In the genomic region with DNA sequence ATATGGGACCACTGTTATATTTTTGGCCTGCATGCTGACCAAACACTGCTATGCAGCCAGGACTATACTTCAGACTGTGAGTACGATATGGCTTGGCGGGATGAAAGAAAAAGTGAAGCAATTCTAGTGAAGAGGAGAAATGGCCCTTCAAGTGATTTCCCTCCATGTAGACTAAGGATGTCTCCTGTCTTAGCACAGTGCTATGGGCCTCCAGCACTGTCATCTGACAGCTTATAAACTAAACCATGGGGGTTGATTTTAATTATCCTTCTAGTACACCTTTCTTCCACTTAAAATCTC, we compare ENCODE assay signal across 8 mouse cellular contexts. TPM values are rescaled to one million over a fixed set of nuclear protein-coding genes. Genes with fewer than 3 reads are reported as not detected.
DNase-seq lines count a peak whose midpoint lies in the region; ATAC-seq and TF ChIP-seq lines count a peak whose summit lies in the region.

No protein-coding gene starts in this region.

- H3K4me2 ChIP-seq in kidney, embryonic 14.5 days (replicated peaks; ENCODE audit: low read depth, low read length) = peak overlapping the region; percentile 68
- peak overlapping the region; percentile 90; the same call in 1 of the 2 replicates for H3K4me2 ChIP-seq in forebrain, embryonic 14.5 days (ENCODE audit: low read length)
- H3K4me2 ChIP-seq in liver, embryonic 15.5 days = peak overlapping the region; percentile 73

- H3K36me3 ChIP-seq in kidney, embryonic 14.5 days (ENCODE audit: control insufficient read depth, insufficient read depth, low read length) = peaks cover 19% of the 10 kb centered on the region
- no peaks in the 10 kb centered on the region; the same call in 1 of the 2 replicates for H3K36me3 ChIP-seq in kidney, adult 2 months (ENCODE audit: control insufficient read depth, insufficient read depth, low read length)
- peaks cover 11% of the 10 kb centered on the region; the same call in 1 of the 2 replicates for H3K36me3 ChIP-seq in ES-E14 (ENCODE audit: control insufficient read depth, insufficient read depth, low read length, poor library complexity, severe bottlenecking)
- H3K36me3 ChIP-seq in forebrain, embryonic 14.5 days (ENCODE audit: control insufficient read depth, insufficient read depth, low read length) = peaks cover 19% of the 10 kb centered on the region
- peaks cover 29% of the 10 kb centered on the region for H3K36me3 ChIP-seq in liver, embryonic 15.5 days (replicated peaks)

- H3K4me3 ChIP-seq in kidney, embryonic 14.5 days (ENCODE audit: low read length) = peak overlapping the region; percentile 93; the same call in 1 of the 2 replicates
- H3K4me3 ChIP-seq in kidney, adult 2 months (ENCODE audit: insufficient read depth, low read depth, low read length) = no peak overlapping the region
- H3K4me3 ChIP-seq in ES-E14 (ENCODE audit: insufficient read depth in 1 of 2, low read depth in 1 of 2, low read length in 2 of 2, poor library complexity in 1 of 2, severe bottlenecking in 1 of 2) = no peak overlapping the region
- H3K4me3 ChIP-seq in forebrain, embryonic 14.5 days (ENCODE audit: low read depth, low read length) = no peak overlapping the region
- H3K4me3 ChIP-seq in liver, embryonic 15.5 days (replicated peaks) = peak overlapping the region; percentile 84

- no peaks in the 10 kb centered on the region for H3K27me3 ChIP-seq in kidney, embryonic 14.5 days (ENCODE audit: control insufficient read depth, insufficient read depth, low read length)
- no peaks in the 10 kb centered on the region for H3K27me3 ChIP-seq in kidney, adult 2 months (replicated peaks; ENCODE audit: control insufficient read depth, insufficient read depth, low read length)
- no peaks in the 10 kb centered on the region for H3K27me3 ChIP-seq in forebrain, embryonic 14.5 days (replicated peaks; ENCODE audit: control insufficient read depth, insufficient read depth, low read length)
- no peaks in the 10 kb centered on the region for H3K27me3 ChIP-seq in liver, embryonic 15.5 days

- H3K9me3 ChIP-seq in kidney, embryonic 14.5 days (ENCODE audit: control insufficient read depth, low read length) = no peaks in the 10 kb centered on the region; the same call in 1 of the 2 replicates
- no peaks in the 10 kb centered on the region for H3K9me3 ChIP-seq in ES-E14 (ENCODE audit: control insufficient read depth, insufficient read depth, low read depth, low read length)
- no peaks in the 10 kb centered on the region for H3K9me3 ChIP-seq in forebrain, embryonic 14.5 days (replicated peaks; ENCODE audit: control insufficient read depth, low read length)
- H3K9me3 ChIP-seq in liver, embryonic 15.5 days (replicated peaks) = no peaks in the 10 kb centered on the region

- TF ChIP-seq POLR2A in kidney, adult 2 months (IDR thresholded peaks at IDR 0.05; ENCODE audit: low read depth, low read length) = no peak

- H3K9ac ChIP-seq in kidney, embryonic 14.5 days (ENCODE audit: low read depth, low read length) = peak overlapping the region; percentile 86; the same call in 1 of the 2 replicates
- H3K9ac ChIP-seq in ES-E14 (ENCODE audit: insufficient read depth, low read depth, low read length, poor library complexity, severe bottlenecking) = peak overlapping the region; percentile 97; the same call in 1 of the 2 replicates
- 0 out of 2 replicates have a peak overlapping the region, but pooled peaks have one; percentile 75 for H3K9ac ChIP-seq in forebrain, embryonic 14.5 days (ENCODE audit: low read length)
- peak overlapping the region; percentile 81; the same call in 1 of the 2 replicates for H3K9ac ChIP-seq in liver, embryonic 15.5 days

- no peak for TF ChIP-seq CTCF in kidney, adult 2 months (conservative IDR thresholded peaks at IDR 0.05; ENCODE audit: insufficient read depth, insufficient read length, low read depth, low read length)

- ATAC-seq in kidney, embryonic 14.5 days (ENCODE audit: low FRiP score, low TSS enrichment) = no peak
- ATAC-seq in forebrain, embryonic 14.5 days = no peak
- ATAC-seq in liver, embryonic 15.5 days (ENCODE audit: insufficient read depth) = no peak

- 93% methylated on average over 2 of the region's 2 CpGs for WGBS in kidney, embryonic 14.5 days
- WGBS in kidney, adult 2 months = 87% methylated on average over 2 of the region's 2 CpGs
- 91% methylated on average over 2 of the region's 2 CpGs for WGBS in forebrain, embryonic 14.5 days
- WGBS in liver, embryonic 15.5 days (ENCODE audit: insufficient replicate concordance) = 84% methylated on average over 2 of the region's 2 CpGs

- peaks cover 10% of the 10 kb centered on the region; the same call in 1 of the 2 replicates for H3K4me1 ChIP-seq in kidney, embryonic 14.5 days (ENCODE audit: control insufficient read depth, insufficient read depth, low read length)
- H3K4me1 ChIP-seq in kidney, adult 2 months (ENCODE audit: control insufficient read depth, insufficient read depth, low read length) = no peaks in the 10 kb centered on the region; the same call in 1 of the 2 replicates
- H3K4me1 ChIP-seq in ES-E14 (ENCODE audit: control insufficient read depth in 2 of 2, insufficient read depth in 2 of 2, low read length in 2 of 2, poor library complexity in 1 of 2) = peaks cover 0 to 8% of the 10 kb centered on the region in 2 experiments; a peak in 3 of 4 replicates
- peaks cover 10% of the 10 kb centered on the region for H3K4me1 ChIP-seq in forebrain, embryonic 14.5 days (ENCODE audit: control insufficient read depth, insufficient read depth, low read length)
- peaks cover 30% of the 10 kb centered on the region for H3K4me1 ChIP-seq in liver, embryonic 15.5 days (replicated peaks)

- DNase-seq in kidney, adult 2 months = no peak
- no peak for DNase-seq in ES-E14 (ENCODE audit: low read depth, low spot score)
- DNase-seq in forebrain, embryonic 14.5 days (ENCODE audit: low spot score) = no peak
- no peak for DNase-seq in cerebellum, postnatal 14 days
- no peak for DNase-seq in thymus, postnatal 36 days
- DNase-seq in frontal cortex, postnatal 10 days (ENCODE audit: low spot score in 2 of 2) = no peak

- H3K27ac ChIP-seq in kidney, embryonic 14.5 days (ENCODE audit: low read depth, low read length) = no peak overlapping the region
- H3K27ac ChIP-seq in kidney, adult 2 months (ENCODE audit: insufficient read depth, low read depth, low read length) = no peak overlapping the region
- H3K27ac ChIP-seq in ES-E14 (ENCODE audit: insufficient read depth, low read depth, low read length, poor library complexity, severe bottlenecking) = no peak overlapping the region
- no peak overlapping the region for H3K27ac ChIP-seq in forebrain, embryonic 14.5 days (ENCODE audit: low read depth, low read length)
- H3K27ac ChIP-seq in liver, embryonic 15.5 days (replicated peaks) = no peak overlapping the region

- in situ Hi-C loops in ES-E14 (cut with MboI; ENCODE audit: low sequenced_read_pairs in 2 of 2, unreplicated experiment in 2 of 2) = no loop called here

TF ChIP-seq in ES-E14, 5 proteins besides CTCF, POLR2A, EP300 and RAD21:
- no peak for TF ChIP-seq CHD2 (IDR thresholded peaks at IDR 0.05; ENCODE audit: low read depth, low read length)
- no peak for TF ChIP-seq MAFK (IDR thresholded peaks at IDR 0.05; ENCODE audit: insufficient read depth, low read depth, low read length)
- TF ChIP-seq ZC3H11A (IDR thresholded peaks at IDR 0.05; ENCODE audit: borderline replicate concordance, low read depth, low read length) = no peak
- TF ChIP-seq ZNF384 (IDR thresholded peaks at IDR 0.05; ENCODE audit: low read depth, low read length) = no peak
- no peak for TF ChIP-seq HCFC1 (IDR thresholded peaks at IDR 0.05; ENCODE audit: borderline replicate concordance, insufficient read depth, low read length)
TF ChIP-seq in ES-E14: peak in this region for 0.

RNA-seq across cellular contexts. Expression of gene Nup107, which starts 1.4 kb away (rescaled TPM):
- polyA plus RNA-seq in kidney, embryonic 14.5 days (2014; fragmentation: Nextera tagmentation; extraction: Ambion mirVana) = 48.6 and 77.5 TPM in 2 replicates
- polyA plus RNA-seq in kidney, adult 2 months (2012; rRNA removed) = 3.7 and 4.6 TPM in 2 replicates
- total RNA-seq in ES-E14 (2012; rRNA removed) = 70.7 and 80.8 TPM in 2 replicates
- 61.1 and 68.7 TPM in 2 replicates for polyA plus RNA-seq in forebrain, embryonic 14.5 days (2014; fragmentation: Nextera tagmentation; extraction: Ambion mirVana)
- 33.0 and 33.4 TPM in 2 replicates for polyA plus RNA-seq in liver, embryonic 15.5 days (2015; fragmentation: Nextera tagmentation; extraction: Ambion mirVana)

RNA-seq across cellular contexts. Expression of gene Slc35e3, which starts 45.0 kb away (rescaled TPM):
- 7.5 and 12.5 TPM in 2 replicates for polyA plus RNA-seq in kidney, embryonic 14.5 days (2014; fragmentation: Nextera tagmentation; extraction: Ambion mirVana)
- polyA plus RNA-seq in kidney, adult 2 months (2012; rRNA removed) = 37.1 and 39.1 TPM in 2 replicates
- total RNA-seq in ES-E14 (2012; rRNA removed) = 16.3 and 22.8 TPM in 2 replicates
- polyA plus RNA-seq in forebrain, embryonic 14.5 days (2014; fragmentation: Nextera tagmentation; extraction: Ambion mirVana) = 17.7 and 20.1 TPM in 2 replicates
- polyA plus RNA-seq in liver, embryonic 15.5 days (2015; fragmentation: Nextera tagmentation; extraction: Ambion mirVana) = 2.3 and 3.0 TPM in 2 replicates

RNA-seq across cellular contexts. Expression of gene Rap1b, which starts 54.7 kb away (rescaled TPM):
- polyA plus RNA-seq in kidney, embryonic 14.5 days (2014; fragmentation: Nextera tagmentation; extraction: Ambion mirVana) = 139 and 176 TPM in 2 replicates
- 23.2 and 38.2 TPM in 2 replicates for polyA plus RNA-seq in kidney, adult 2 months (2012; rRNA removed)
- 26.1 and 49.6 TPM in 2 replicates for total RNA-seq in ES-E14 (2012; rRNA removed)
- polyA plus RNA-seq in forebrain, embryonic 14.5 days (2014; fragmentation: Nextera tagmentation; extraction: Ambion mirVana) = 138 and 160 TPM in 2 replicates
- 97.7 and 100 TPM in 2 replicates for polyA plus RNA-seq in liver, embryonic 15.5 days (2015; fragmentation: Nextera tagmentation; extraction: Ambion mirVana)

Comparison
In these comparisons a context has a peak if more than half of its experiments do, and no peak if none do; other contexts are left out.
1. H3K4me3 ChIP-seq: peak in kidney, embryonic 14.5 days (single experiment) and liver, embryonic 15.5 days (single experiment); none in kidney, adult 2 months (single experiment), ES-E14 (0 of 2) and forebrain, embryonic 14.5 days (single experiment).
2. Peak in every context shown above with its lines, with median percentiles within 50 percentile points of each other: H3K4me2 ChIP-seq and H3K9ac ChIP-seq.